Mouse (Mus musculus) heart, embryonic 14.5 days (tissue): ENCODE measurements around the gene Gapdhs. TPM values are rescaled to one million over a fixed set of nuclear protein-coding genes. Genes with fewer than 3 reads are reported as not detected.
"Not testable (repeated sequence)": the region's sequence is repeated elsewhere in the genome, so short reads cannot be mapped to it uniquely, and the experiment has no call there.

Experiments used
- ATAC-seq: fragments of 200-750 bp; cut with Nextera tagmentation; 2 replicates; pipeline ENCODE4 v1.8.0; 2017; ENCODE audit warnings: low read depth, moderate TSS enrichment; ENCODE audit not compliant: insufficient number of reproducible peaks, insufficient read depth, low FRiP score
- H3K27ac ChIP-seq, 2 experiments: fragments of 200-500 bp in 1 of 2; fragments of 300-500 bp in 1 of 2; sonication (generic) in 1 of 2; replicated peaks in 1 of 2; 2 replicates each; pipeline ENCODE4 v1.5.1; 2012 to 2014; ENCODE audit warnings: low read depth in 2 of 2, low read length in 2 of 2, control low read depth in 1 of 2, mild to moderate bottlenecking in 1 of 2, mixed read lengths in 1 of 2; ENCODE audit not compliant: control insufficient read depth in 1 of 2, insufficient read depth in 1 of 2
- H3K27me3 ChIP-seq: fragments of 300-500 bp; sonication (generic); 2 replicates; pipeline ENCODE4 v1.6.1; 2014; ENCODE audit warnings: mild to moderate bottlenecking, low read length, control low read depth; ENCODE audit not compliant: control insufficient read depth, insufficient read depth
- H3K36me3 ChIP-seq: fragments of 300-500 bp; sonication (generic); 2 replicates; pipeline ENCODE4 v1.6.1; 2014; ENCODE audit warnings: mild to moderate bottlenecking, control low read depth, low read length, mixed read lengths; ENCODE audit not compliant: control insufficient read depth, insufficient read depth
- H3K4me1 ChIP-seq, 2 experiments: fragments of 200-500 bp in 1 of 2; fragments of 300-500 bp in 1 of 2; sonication (generic) in 1 of 2; 2 replicates each; pipeline ENCODE4 v1.6.1; 2012 to 2014; ENCODE audit warnings: low read length in 2 of 2, control low read depth in 1 of 2, mixed read lengths in 1 of 2; ENCODE audit not compliant: control insufficient read depth in 2 of 2, insufficient read depth in 2 of 2
- H3K4me2 ChIP-seq: fragments of 300-500 bp; sonication (generic); 2 replicates; pipeline ENCODE4 v1.6.1; 2014; ENCODE audit warnings: mild to moderate bottlenecking, low read length
- H3K4me3 ChIP-seq, 2 experiments: fragments of 200-500 bp in 1 of 2; fragments of 300-500 bp in 1 of 2; sonication (generic) in 1 of 2; 2 replicates each; pipeline ENCODE4 v1.5.1; 2012 to 2014; ENCODE audit warnings: low read length in 2 of 2, mild to moderate bottlenecking in 2 of 2, control low read depth in 1 of 2, low read depth in 1 of 2, moderate library complexity in 1 of 2; ENCODE audit not compliant: control insufficient read depth in 1 of 2, insufficient read depth in 1 of 2
- H3K9ac ChIP-seq: fragments of 300-500 bp; sonication (generic); 2 replicates; pipeline ENCODE4 v1.6.1; 2014; ENCODE audit warnings: mild to moderate bottlenecking, low read length
- H3K9me3 ChIP-seq: fragments of 300-500 bp; sonication (generic); 2 replicates; pipeline ENCODE4 v1.6.1; 2016; ENCODE audit warnings: low read length, control low read depth; ENCODE audit not compliant: control insufficient read depth
- WGBS: fragments of 180-500 bp; shearing (Covaris S2); extraction: QIAGEN DNeasy Blood & Tissue Kit; methylation state at CpG from one replicate; pipeline ENCODE4 v1.1.7; 2014; 5-methylcytosine and 5-hydroxymethylcytosine counted together
- polyA plus RNA-seq: library from polyadenylated mRNA; unstranded; fragments of >200 nt; fragmentation: Nextera tagmentation; extraction: Ambion mirVana; gene quantifications from 2 replicates; pipeline ENCODE4 v1.2.1, GENCODE M21; 2014

The Gapdhs gene
- polyA plus RNA-seq, 1 experiment from 2014 or later: 0.43 TPM

- H3K4me2 ChIP-seq, H3K9me3 ChIP-seq, H3K36me3 ChIP-seq, ATAC-seq, H3K27me3 ChIP-seq, H3K9ac ChIP-seq, H3K4me3 ChIP-seq, H3K4me1 ChIP-seq, H3K27ac ChIP-seq: not testable (repeated sequence)
- 83% methylated on average over 2 of the region's 2 CpGs for WGBS
Measured at GRCm38 (mm10) chr7:30742570-30742969, 911 bp downstream of the Gapdhs start.

- Histone ChIP-seq H3K9me3 (no peaks in the 10 kb centered on the region), H3K36me3 (peaks cover 51% of the 10 kb centered on the region), H3K4me2 (no peak overlapping the region), H3K9ac (no peak overlapping the region), H3K27me3 (no peaks in the 10 kb centered on the region), H3K27ac (no peak overlapping the region), H3K4me3 (no peak overlapping the region), H3K4me1 (no peaks in the 10 kb centered on the region)
- no peak for ATAC-seq
- WGBS: 76% methylated on average over 3 of the region's 3 CpGs
Measured at GRCm38 (mm10) chr7:30736211-30736610, 7.3 kb downstream of the Gapdhs start.

- H3K9ac ChIP-seq: peak overlapping the region; percentile 93
- not testable (repeated sequence) for H3K27me3 ChIP-seq, H3K9me3 ChIP-seq, ATAC-seq
- peak overlapping the region; percentile 60 to 84 for H3K27ac ChIP-seq
- H3K4me1 ChIP-seq: peaks cover 4 to 17% of the 10 kb centered on the region in 2 experiments
- H3K4me3 ChIP-seq: peak overlapping the region; percentile 76 to 89
- peak overlapping the region; percentile 94 for H3K4me2 ChIP-seq
- WGBS: 22% methylated on average over 19 of the region's 22 CpGs
- H3K36me3 ChIP-seq: peaks cover 46% of the 10 kb centered on the region
Measured at GRCm38 (mm10) chr7:30730064-30730722, 13.3 kb downstream of the Gapdhs start.

- Histone ChIP-seq H3K27me3 (no peaks in the 10 kb centered on the region), H3K9me3 (no peaks in the 10 kb centered on the region), H3K4me1 (peaks cover 4 to 17% of the 10 kb centered on the region in 2 experiments), H3K27ac (peak within 1 kb of the TSS; percentile 60 to 84), H3K36me3 (peaks cover 41% of the 10 kb centered on the region), H3K4me2 (peak within 1 kb of the TSS; percentile 94), H3K9ac (peak within 1 kb of the TSS; percentile 93), H3K4me3 (peak within 1 kb of the TSS; percentile 76 to 89)
- peak; percentile 96 for ATAC-seq
- WGBS: under 1% methylated on average over 58 of the region's 60 CpGs
Measured at GRCm38 (mm10) chr7:30729396-30730063, 14.0 kb downstream of the Gapdhs start, which contains the start of gene Tmem147. Gene Tmem147 (minus strand): TSS chr7:30729540.

DNA sequence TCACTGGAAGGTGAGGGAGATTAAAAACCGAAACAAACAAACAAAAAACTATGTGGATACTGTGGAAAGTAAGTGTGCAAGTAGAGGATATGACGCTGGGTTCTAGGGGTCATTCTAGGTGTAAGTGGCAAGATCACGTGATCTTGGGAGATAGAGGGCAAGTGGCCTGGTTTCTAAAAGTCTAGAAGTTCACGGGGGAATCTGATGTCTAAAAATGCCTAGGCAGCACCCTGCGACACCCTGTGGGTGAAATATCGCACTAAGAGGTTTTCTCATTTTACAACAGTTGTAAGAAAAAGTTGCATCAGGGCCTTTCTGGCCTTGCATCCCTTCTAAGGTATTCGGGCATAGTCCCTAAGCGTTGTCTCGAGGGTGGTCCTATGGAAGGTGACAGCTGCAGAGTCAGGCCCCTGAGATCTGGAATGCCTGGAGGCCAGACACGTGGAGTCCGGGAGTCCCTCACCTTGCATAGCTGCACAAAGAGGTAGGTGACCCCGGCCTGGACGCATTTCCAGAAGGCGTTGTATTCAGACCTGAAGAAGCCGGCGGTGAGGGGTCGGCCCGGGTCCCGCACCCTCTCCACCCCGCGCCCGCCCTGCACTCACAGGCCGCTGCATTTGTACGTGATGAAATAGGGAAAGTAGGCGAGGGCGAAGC is 14.6 kb downstream of the Gapdhs start:
- WGBS: 7% methylated on average over 26 of the region's 26 CpGs
- Histone ChIP-seq H3K27me3 (no peaks in the 10 kb centered on the region), H3K4me1 (peaks cover 4 to 17% of the 10 kb centered on the region in 2 experiments), H3K9ac (peak overlapping the region; percentile 93), H3K36me3 (peaks cover 35% of the 10 kb centered on the region), H3K9me3 (no peaks in the 10 kb centered on the region), H3K4me3 (peak overlapping the region; percentile 76 to 89), H3K27ac (peak overlapping the region; percentile 52 to 60; a peak in 3 of 4 replicates), H3K4me2 (peak overlapping the region; percentile 94)
- ATAC-seq: peak; percentile 9

GRCm38 (mm10) chr7:30728214-30728613 is 15.3 kb downstream of the Gapdhs start:
- peak overlapping the region; percentile 94 for H3K4me2 ChIP-seq
- peak overlapping the region; percentile 93 for H3K9ac ChIP-seq
- peaks cover 4 to 17% of the 10 kb centered on the region in 2 experiments for H3K4me1 ChIP-seq
- H3K27ac ChIP-seq: peak overlapping the region in 1 of 2 experiments; percentile 60; a peak in 1 of 4 replicates
- H3K4me3 ChIP-seq: peak overlapping the region; percentile 76 to 89; a peak in 3 of 4 replicates
- ATAC-seq: no peak
- H3K36me3 ChIP-seq: peaks cover 29% of the 10 kb centered on the region
- 89% methylated on average over 6 of the region's 6 CpGs for WGBS
- H3K27me3 ChIP-seq: no peaks in the 10 kb centered on the region
- H3K9me3 ChIP-seq: no peaks in the 10 kb centered on the region

- H3K27me3 ChIP-seq: no peaks in the 10 kb centered on the region
- no peak overlapping the region for H3K27ac ChIP-seq
- 72% methylated on average over 6 of the region's 6 CpGs for WGBS
- H3K4me3 ChIP-seq: no peak overlapping the region
- no peak for ATAC-seq
- H3K9ac ChIP-seq: no peak overlapping the region
- H3K9me3 ChIP-seq: no peaks in the 10 kb centered on the region
- H3K4me1 ChIP-seq: peaks cover 2 to 4% of the 10 kb centered on the region in 2 experiments
- no peak overlapping the region for H3K4me2 ChIP-seq
- H3K36me3 ChIP-seq: peaks cover 18% of the 10 kb centered on the region
Measured at GRCm38 (mm10) chr7:30723274-30723953, 20.1 kb downstream of the Gapdhs start.
